Mouse (Mus musculus): ENCODE data around the gene Rab14.
A peak's percentile ranks its signal among the peaks of the same experiment; 100 is the strongest.

The Rab14 gene

GRCm38 (mm10) chr2:35200898-35201668 is at the start of gene Rab14:
Rab14 (minus strand) TSS chr2:35201120.
- peak; percentile 99 for DNase-seq (ENCODE audit: low read depth, low spot score)

GRCm38 (mm10) chr2:35247763-35248162 is 46.8 kb upstream of the Rab14 start:
- DNase-seq (ENCODE audit: low read depth, low spot score), result peak; percentile 20

GRCm38 (mm10) chr2:35244241-35244640 is 43.3 kb upstream of the Rab14 start:
- no peak for DNase-seq (ENCODE audit: low read depth, low spot score)

GRCm38 (mm10) chr2:35235021-35235420 is 34.1 kb upstream of the Rab14 start:
- DNase-seq (ENCODE audit: low read depth, low spot score), result peak; percentile 97

- no peak for DNase-seq (ENCODE audit: low read depth, low spot score)
These were observed 33.0 kb upstream of the Rab14 start for GRCm38 (mm10) chr2:35233898-35234297.

- DNase-seq (ENCODE audit: low read depth, low spot score), result no peak
These were observed 31.9 kb upstream of the Rab14 start for GRCm38 (mm10) chr2:35232595-35233445.

GRCm38 (mm10) chr2:35231871-35232270 is 31.0 kb upstream of the Rab14 start:
- peak; percentile 73 for DNase-seq (ENCODE audit: low read depth, low spot score)

- DNase-seq (ENCODE audit: low read depth, low spot score), result peak; percentile 97
These were observed 29.3 kb upstream of the Rab14 start for GRCm38 (mm10) chr2:35230215-35230614.

- no peak for DNase-seq (ENCODE audit: low read depth, low spot score)
These were observed 27.2 kb upstream of the Rab14 start for GRCm38 (mm10) chr2:35228145-35228544.

GRCm38 (mm10) chr2:35224285-35224684 is 23.4 kb upstream of the Rab14 start:
- DNase-seq (ENCODE audit: low read depth, low spot score), result no peak

- no peak for DNase-seq (ENCODE audit: low read depth, low spot score)
These were observed 22.0 kb upstream of the Rab14 start for GRCm38 (mm10) chr2:35222822-35223391.

- no peak for DNase-seq (ENCODE audit: low read depth, low spot score)
These were observed 17.8 kb upstream of the Rab14 start for GRCm38 (mm10) chr2:35218736-35219135.

GRCm38 (mm10) chr2:35216701-35217100 is 15.8 kb upstream of the Rab14 start:
- peak; percentile 80 for DNase-seq (ENCODE audit: low read depth, low spot score)

GRCm38 (mm10) chr2:35215363-35215762 is 14.4 kb upstream of the Rab14 start:
- DNase-seq (ENCODE audit: low read depth, low spot score), result no peak

- DNase-seq (ENCODE audit: low read depth, low spot score), result peak; percentile 90
These were observed 14.0 kb upstream of the Rab14 start for GRCm38 (mm10) chr2:35214881-35215358.

- no peak for DNase-seq (ENCODE audit: low read depth, low spot score)
These were observed 12.5 kb upstream of the Rab14 start for GRCm38 (mm10) chr2:35213345-35213910.

GRCm38 (mm10) chr2:35211681-35212080 is 10.8 kb upstream of the Rab14 start:
- no peak for DNase-seq (ENCODE audit: low read depth, low spot score)

- no peak for DNase-seq (ENCODE audit: low read depth, low spot score)
These were observed 8.2 kb upstream of the Rab14 start for GRCm38 (mm10) chr2:35208931-35209665.

GRCm38 (mm10) chr2:35208054-35208453 is 7.1 kb upstream of the Rab14 start:
- DNase-seq (ENCODE audit: low read depth, low spot score), result peak; percentile 40

- no peak for DNase-seq (ENCODE audit: low read depth, low spot score)
These were observed 5.8 kb upstream of the Rab14 start for GRCm38 (mm10) chr2:35206761-35207160.

- peak; percentile 78 for DNase-seq (ENCODE audit: low read depth, low spot score)
These were observed 2.8 kb upstream of the Rab14 start for GRCm38 (mm10) chr2:35203729-35204128.
